Mouse (Mus musculus) stomach, postnatal 0 days (tissue): ENCODE results near the gene Sox5.

ENCODE experiments used
- CTCF ChIP-seq: IDR thresholded peaks from 2 replicates; pipeline ENCODE4 v1.5.1; 2016; ENCODE audit warnings: antibody characterized with exemption, low read depth, mild to moderate bottlenecking, moderate library complexity
- EP300 ChIP-seq: optimal IDR thresholded peaks from 2 replicates; pipeline ENCODE3; 2016; ENCODE audit warnings: antibody characterized with exemption

DNA sequence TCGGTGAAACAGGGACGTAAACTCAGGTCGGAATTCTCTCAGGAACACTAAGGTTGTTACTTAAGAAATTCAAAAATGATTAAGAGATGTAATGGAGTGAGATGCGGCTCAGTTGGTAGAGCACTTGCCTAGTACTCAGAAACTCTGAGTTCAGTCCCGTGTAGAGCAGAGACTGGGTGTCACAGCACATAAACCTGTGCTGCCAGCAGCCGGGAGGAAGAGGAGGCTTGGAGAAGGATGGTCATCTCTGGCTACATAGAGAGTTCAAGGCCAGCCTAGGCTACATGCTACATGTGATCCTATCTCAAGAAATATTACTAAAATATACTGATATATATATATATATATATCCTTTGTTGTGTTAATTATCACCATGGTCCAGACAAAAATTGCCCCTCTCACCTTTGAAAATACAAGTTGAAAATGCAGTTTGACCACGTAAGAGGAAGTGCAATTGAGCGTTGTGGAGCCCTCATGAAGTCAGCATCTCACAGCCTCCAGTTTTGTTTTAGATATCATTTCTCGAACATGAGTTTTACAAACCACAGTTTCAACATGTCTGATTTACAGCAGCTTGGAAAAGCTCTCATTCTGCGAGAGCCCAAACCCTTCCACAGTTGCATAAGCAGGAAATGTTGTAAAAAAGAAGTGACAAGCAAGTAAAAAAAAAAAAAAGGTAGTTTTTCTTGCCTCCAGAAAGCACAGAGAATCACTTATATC lies 50.4 kb downstream of the Sox5 start:
- no peak for TF ChIP-seq CTCF
- no peak for TF ChIP-seq EP300
